Mouse (Mus musculus): ENCODE results near the gene Calhm5.

Calhm5 gene

DNA sequence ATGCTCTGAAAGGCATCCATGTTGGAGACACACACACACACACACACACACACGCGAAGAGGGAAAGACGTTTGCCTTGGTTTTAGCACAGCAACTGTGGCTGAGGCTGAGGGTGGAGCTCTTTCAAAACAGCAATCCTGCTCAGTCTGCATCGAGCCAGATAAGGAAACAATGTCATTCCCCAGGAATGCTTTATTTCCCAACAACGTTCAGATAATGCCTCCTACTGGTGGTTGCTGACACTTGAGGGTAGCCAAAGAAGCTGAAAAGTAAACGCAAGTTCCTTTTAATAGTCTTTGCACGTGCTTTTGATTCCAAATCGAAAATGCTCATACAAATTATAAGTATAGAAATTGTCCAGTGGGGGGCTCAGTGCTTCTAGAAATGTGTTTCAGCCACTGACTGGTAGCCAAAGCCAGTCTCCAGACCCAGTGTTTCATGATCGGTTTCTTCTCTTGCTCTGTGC, at the start of gene Calhm5:
Calhm5 (minus strand) TSS at position 102 of the 466 bp plus-strand sequence.
- no peak for DNase-seq

- no peak for DNase-seq
Measured at GRCm38 (mm10) chr10:34141693-34142092, 45.4 kb upstream of the Calhm5 start.

- DNase-seq: no peak
Measured at GRCm38 (mm10) chr10:34139768-34140167, 43.4 kb upstream of the Calhm5 start.

- no peak for DNase-seq
Measured at GRCm38 (mm10) chr10:34138027-34138426, 41.7 kb upstream of the Calhm5 start.

- no peak for DNase-seq
Measured at GRCm38 (mm10) chr10:34136432-34136831, 40.1 kb upstream of the Calhm5 start.

GRCm38 (mm10) chr10:34131356-34131755, 35.0 kb upstream of the Calhm5 start:
- DNase-seq: no peak

DNA sequence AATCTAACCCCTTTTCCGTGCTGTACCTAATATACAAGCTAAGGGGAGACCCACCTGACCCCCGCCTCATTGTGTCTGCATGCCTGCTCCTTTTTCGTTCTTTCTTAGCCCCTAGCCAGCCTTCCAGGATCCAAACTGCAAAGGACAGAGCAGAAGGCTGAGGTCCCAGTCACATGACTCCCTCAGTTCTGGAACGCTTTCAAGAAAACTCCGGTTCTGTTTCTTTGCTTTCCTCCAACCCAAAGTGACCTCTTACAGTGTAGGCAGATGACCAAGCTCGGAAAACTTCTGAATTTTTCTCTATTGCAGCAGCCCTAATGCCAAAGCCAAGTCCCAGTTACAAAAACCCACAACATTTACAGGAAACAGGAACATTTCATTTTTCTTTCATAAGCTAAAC, 32.1 kb upstream of the Calhm5 start:
- DNase-seq: no peak

GRCm38 (mm10) chr10:34127392-34128378, 31.4 kb upstream of the Calhm5 start, which contains the start of gene Calhm6:
TSS of gene Calhm6 (minus strand) at chr10:34127984.
- peak; percentile 46 to 62 for DNase-seq

GRCm38 (mm10) chr10:34118421-34118820, 22.1 kb upstream of the Calhm5 start:
- no peak for DNase-seq

DNA sequence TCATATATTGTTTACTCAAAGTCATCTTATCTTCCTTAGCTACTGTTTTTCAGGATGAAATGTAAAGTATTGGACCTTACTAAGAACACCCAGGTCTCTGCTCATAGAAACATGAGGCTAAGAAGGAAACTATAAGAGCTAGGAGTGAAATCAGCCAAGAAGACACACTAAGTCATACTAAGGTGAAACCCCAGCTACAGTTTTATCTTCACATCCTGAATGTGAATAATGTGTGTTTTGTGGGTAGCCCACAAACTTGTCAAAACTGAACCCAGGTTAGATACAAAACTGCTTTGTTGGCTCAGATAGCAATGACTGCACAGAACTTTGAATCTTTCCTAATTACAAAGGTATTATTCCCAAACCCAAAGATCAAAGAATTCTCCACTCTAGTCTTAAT, 21.5 kb upstream of the Calhm5 start:
- DNase-seq: no peak

DNA sequence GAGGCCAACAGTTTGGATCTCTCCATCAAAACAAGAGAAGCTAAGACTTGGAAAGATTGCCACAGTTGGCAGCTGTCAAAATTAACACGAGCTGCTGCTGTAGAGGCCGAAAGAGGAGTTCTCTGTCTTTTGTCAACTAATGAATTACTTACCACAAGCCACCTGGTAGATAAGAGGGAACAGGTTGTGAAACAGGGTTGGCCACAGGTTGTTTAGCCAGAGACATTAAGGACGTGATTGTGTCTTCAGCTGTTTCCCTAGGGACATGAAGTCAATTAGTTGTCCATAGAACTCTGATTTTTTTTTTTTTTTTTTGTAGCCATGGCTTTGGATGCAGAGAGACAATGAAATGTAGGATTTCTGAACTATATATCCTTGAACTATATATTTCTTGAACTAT, 20.8 kb upstream of the Calhm5 start:
- no peak for DNase-seq

GRCm38 (mm10) chr10:34111964-34112738, 15.8 kb upstream of the Calhm5 start:
- no peak for DNase-seq

GRCm38 (mm10) chr10:34110863-34111465, 14.6 kb upstream of the Calhm5 start:
- no peak for DNase-seq

DNA sequence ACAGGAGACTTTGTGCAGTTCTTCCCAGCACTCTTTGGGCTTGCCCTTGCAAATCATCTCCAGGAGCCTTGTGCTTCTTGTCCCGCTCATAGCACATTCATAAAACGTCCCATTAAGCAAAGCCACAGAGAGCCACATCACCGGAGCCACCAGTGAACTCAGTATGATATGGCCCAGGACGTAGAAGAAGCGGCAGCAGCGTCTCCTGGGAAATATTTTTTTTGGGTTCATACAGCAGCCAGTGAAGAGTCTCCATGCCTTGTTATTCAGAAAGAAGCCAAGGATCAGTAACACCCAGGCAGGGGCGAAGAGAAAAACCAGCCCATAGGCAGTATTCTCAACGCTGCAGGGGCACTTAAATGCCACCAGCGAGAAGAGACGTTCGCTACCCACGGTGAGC, 355 bp downstream of the Calhm5 start:
- no peak for DNase-seq

DNA sequence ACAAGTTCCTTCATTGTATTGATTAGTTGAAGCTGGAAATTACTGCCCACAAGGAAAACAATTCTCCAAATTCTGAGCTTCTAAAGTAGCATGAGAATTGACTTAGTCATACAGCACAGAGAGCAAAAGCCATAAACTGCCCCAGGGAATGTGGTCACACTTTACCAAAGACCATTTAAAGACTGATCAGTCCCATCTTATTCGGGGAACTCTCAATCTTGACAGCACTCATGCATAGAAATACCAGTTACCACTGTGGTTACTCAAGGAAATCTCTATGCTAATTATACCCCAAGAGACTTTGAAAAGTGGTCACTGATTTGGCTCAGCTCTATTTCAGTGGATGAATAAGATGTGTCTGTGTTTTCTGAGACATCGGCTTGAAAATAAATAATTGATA, 1.2 kb downstream of the Calhm5 start:
- DNase-seq: no peak

GRCm38 (mm10) chr10:34091888-34092287, 4.4 kb downstream of the Calhm5 start:
- no peak for DNase-seq

GRCm38 (mm10) chr10:34090481-34090880, 5.8 kb downstream of the Calhm5 start:
- no peak for DNase-seq

DNA sequence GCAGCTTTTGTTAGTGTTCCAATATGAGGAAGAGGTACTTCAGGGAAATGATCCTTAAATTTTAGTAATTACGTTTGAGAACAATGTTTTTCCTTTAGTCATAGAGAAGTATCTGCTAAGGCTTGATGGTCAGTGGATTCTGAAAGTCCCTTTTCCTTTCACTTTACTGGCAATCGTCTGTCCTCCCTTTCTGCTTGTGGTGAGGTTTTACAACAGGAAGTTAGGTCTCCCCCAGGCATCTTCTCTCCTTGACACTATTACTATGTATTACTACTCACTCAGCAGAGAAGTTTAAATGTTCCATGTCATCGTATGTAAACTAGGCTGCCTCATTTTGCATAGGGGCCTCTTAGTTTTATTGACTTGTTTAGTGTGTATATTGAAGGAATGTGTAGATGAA, 6.8 kb downstream of the Calhm5 start:
- no peak for DNase-seq

DNA sequence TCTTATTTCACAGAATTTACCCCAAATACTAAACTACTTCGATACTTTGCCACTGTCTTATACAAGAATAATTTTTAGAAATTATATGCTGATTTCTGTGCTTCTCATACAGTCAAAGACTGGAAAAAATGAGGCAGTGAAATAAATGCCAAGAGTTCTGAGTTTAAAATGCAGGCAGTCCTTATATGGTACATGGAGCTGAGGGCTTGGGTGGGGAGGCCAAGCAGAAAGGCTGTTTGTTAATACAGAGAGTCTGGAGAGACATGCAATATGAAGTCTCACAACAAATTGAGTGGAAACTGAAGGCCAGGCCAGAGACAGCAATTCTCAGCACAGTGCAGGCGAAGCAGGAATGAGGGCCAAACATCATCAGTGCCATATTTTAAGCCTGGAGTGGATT, 7.8 kb downstream of the Calhm5 start:
- no peak for DNase-seq

DNA sequence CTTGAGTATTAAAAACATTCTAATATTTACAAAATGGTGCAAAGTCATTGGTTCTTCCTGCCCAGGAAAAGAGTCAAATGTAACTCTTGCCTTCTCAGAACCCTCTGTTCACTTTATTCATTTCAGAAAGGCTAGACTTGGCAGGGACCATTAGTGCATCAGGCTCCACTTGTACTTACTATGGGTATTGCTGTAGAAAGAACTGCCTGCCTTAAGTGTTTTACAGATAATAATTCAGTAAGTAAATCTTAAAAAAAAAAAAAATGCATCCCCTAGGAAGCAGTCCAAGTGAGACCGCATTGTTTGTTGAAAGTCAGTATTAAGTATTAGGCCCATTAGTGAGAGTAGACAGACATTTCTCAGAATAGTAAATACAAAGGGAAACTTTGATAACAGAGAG, 9.8 kb downstream of the Calhm5 start:
- no peak for DNase-seq

GRCm38 (mm10) chr10:34074522-34075200, 21.7 kb downstream of the Calhm5 start:
- no peak for DNase-seq

DNA sequence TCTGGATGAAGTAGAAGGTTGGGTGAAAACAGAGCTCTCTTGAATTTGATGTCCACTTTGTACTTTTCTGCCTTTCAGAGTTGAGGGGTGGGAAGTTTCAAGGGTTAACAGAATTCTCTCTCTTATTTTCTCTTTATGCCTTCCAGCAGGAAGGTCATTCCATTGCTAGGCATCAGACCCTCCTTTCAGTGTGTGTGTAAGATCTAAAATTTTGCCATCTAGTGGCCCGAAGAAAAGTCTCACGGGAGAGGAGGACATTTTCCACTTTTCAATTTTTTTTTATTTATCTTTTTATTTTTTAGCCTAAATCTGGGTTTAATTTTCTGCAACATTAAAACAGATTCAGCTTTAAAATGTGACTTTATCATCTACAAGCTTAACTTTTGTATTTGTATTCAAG, 24.7 kb downstream of the Calhm5 start:
- DNase-seq: no peak

Measured in spleen, adult 18-20 months (tissue).